Mouse (Mus musculus) hindbrain, embryonic 15.5 days (tissue): Measurements from ENCODE around the gene Psma6. TPM values are rescaled to one million over a fixed set of nuclear protein-coding genes. Genes with fewer than 3 reads are reported as not detected.

ENCODE experiments used
- ATAC-seq: fragments of 200-750 bp; cut with Nextera tagmentation; 2 replicates; pipeline ENCODE4 v1.8.0; 2017; ENCODE audit warnings: low read depth, moderate number of reproducible peaks, moderate TSS enrichment; ENCODE audit not compliant: low FRiP score
- H3K27ac ChIP-seq: fragments of 300-500 bp; sonication (generic); replicated peaks from 2 replicates; pipeline ENCODE4 v1.5.1; 2015; ENCODE audit warnings: mild to moderate bottlenecking, inconsistent platforms
- H3K27me3 ChIP-seq: fragments of 300-500 bp; sonication (generic); 2 replicates; pipeline ENCODE4 v1.6.1; 2015; ENCODE audit warnings: control low read depth, inconsistent platforms
- H3K36me3 ChIP-seq: fragments of 300-500 bp; sonication (generic); 2 replicates; pipeline ENCODE4 v1.6.1; 2015; ENCODE audit warnings: control low read depth, inconsistent platforms
- H3K4me1 ChIP-seq: fragments of 300-500 bp; sonication (generic); replicated peaks from 2 replicates; pipeline ENCODE4 v1.6.1; 2015; ENCODE audit warnings: control low read depth, inconsistent platforms
- H3K4me2 ChIP-seq: fragments of 300-500 bp; sonication (generic); 2 replicates; pipeline ENCODE4 v1.6.1; 2015; ENCODE audit warnings: moderate library complexity, mild to moderate bottlenecking, inconsistent platforms
- H3K4me3 ChIP-seq: fragments of 300-500 bp; sonication (generic); 2 replicates; pipeline ENCODE4 v1.5.1; 2015; ENCODE audit warnings: mild to moderate bottlenecking, inconsistent platforms
- H3K9ac ChIP-seq: fragments of 300-500 bp; sonication (generic); 2 replicates; pipeline ENCODE4 v1.6.1; 2015; ENCODE audit warnings: inconsistent platforms
- H3K9me3 ChIP-seq: fragments of 300-500 bp; sonication (generic); 2 replicates; pipeline ENCODE4 v1.6.1; 2016; ENCODE audit warnings: control low read depth, inconsistent platforms
- WGBS: fragments of 180-500 bp; shearing (Covaris S2); methylation state at CpG from one replicate; pipeline ENCODE4 v1.1.7; 2015; 5-methylcytosine and 5-hydroxymethylcytosine counted together
- polyA plus RNA-seq: library from polyadenylated mRNA; unstranded; fragments of >200 nt; fragmentation: Nextera tagmentation; extraction: Ambion mirVana; gene quantifications from 2 replicates; pipeline ENCODE4 v1.2.1, GENCODE M21; 2015

The Psma6 gene
- polyA plus RNA-seq, 1 experiment from 2014 or later, result 389 TPM

GRCm38 (mm10) chr12:55445583-55445982, 61.6 kb downstream of the Psma6 start:
- H3K4me1 ChIP-seq, result peaks cover 26% of the 10 kb centered on the region
- peak overlapping the region; percentile 83; the same call in 1 of the 2 replicates for H3K27ac ChIP-seq
- no peak for ATAC-seq
- H3K9ac ChIP-seq, result no peak overlapping the region
- no peaks in the 10 kb centered on the region for H3K9me3 ChIP-seq
- H3K36me3 ChIP-seq, result no peaks in the 10 kb centered on the region
- H3K4me3 ChIP-seq, result no peak overlapping the region
- no peak overlapping the region for H3K4me2 ChIP-seq
- H3K27me3 ChIP-seq, result no peaks in the 10 kb centered on the region
- 89% methylated on average over 4 of the region's 4 CpGs for WGBS

GRCm38 (mm10) chr12:55446366-55446745, 62.3 kb downstream of the Psma6 start:
- Histone ChIP-seq H3K36me3 (no peaks in the 10 kb centered on the region), H3K4me2 (no peak overlapping the region), H3K9ac (no peak overlapping the region), H3K4me3 (no peak overlapping the region), H3K9me3 (no peaks in the 10 kb centered on the region), H3K4me1 (peaks cover 26% of the 10 kb centered on the region), H3K27ac (peak overlapping the region; percentile 83), H3K27me3 (no peaks in the 10 kb centered on the region)
- 79% methylated on average over 4 of the region's 4 CpGs for WGBS
- no peak for ATAC-seq

- peak; percentile 92 for ATAC-seq
- Histone ChIP-seq H3K9me3 (no peaks in the 10 kb centered on the region), H3K27me3 (no peaks in the 10 kb centered on the region), H3K4me2 (peak overlapping the region; percentile 21; the same call in 1 of the 2 replicates), H3K27ac (peak overlapping the region; percentile 83), H3K4me3 (no peak overlapping the region), H3K9ac (no peak overlapping the region; the same call in 1 of the 2 replicates), H3K4me1 (peaks cover 26% of the 10 kb centered on the region), H3K36me3 (no peaks in the 10 kb centered on the region)
- 16% methylated on average over 13 of the region's 13 CpGs for WGBS
These were observed 62.8 kb downstream of the Psma6 start for GRCm38 (mm10) chr12:55446746-55447395.

- Histone ChIP-seq H3K27me3 (no peaks in the 10 kb centered on the region), H3K4me1 (peaks cover 26% of the 10 kb centered on the region), H3K4me3 (no peak overlapping the region), H3K36me3 (no peaks in the 10 kb centered on the region), H3K4me2 (no peak overlapping the region), H3K9ac (no peak overlapping the region; the same call in 1 of the 2 replicates), H3K9me3 (no peaks in the 10 kb centered on the region), H3K27ac (peak overlapping the region; percentile 83)
- 70% methylated on average over 11 of the region's 11 CpGs for WGBS
- ATAC-seq, result no peak
These were observed 63.4 kb downstream of the Psma6 start for GRCm38 (mm10) chr12:55447396-55447760.

- Histone ChIP-seq H3K27me3 (no peaks in the 10 kb centered on the region), H3K27ac (no peak overlapping the region), H3K4me2 (no peak overlapping the region), H3K4me1 (peaks cover 18% of the 10 kb centered on the region), H3K4me3 (no peak overlapping the region), H3K9me3 (no peaks in the 10 kb centered on the region), H3K9ac (no peak overlapping the region), H3K36me3 (no peaks in the 10 kb centered on the region)
- WGBS, result 59% methylated on average over 2 of the region's 2 CpGs
- ATAC-seq, result no peak
These were observed 64.4 kb downstream of the Psma6 start for GRCm38 (mm10) chr12:55448457-55448856.

- Histone ChIP-seq H3K27me3 (no peaks in the 10 kb centered on the region), H3K4me1 (peaks cover 17% of the 10 kb centered on the region), H3K4me3 (no peak overlapping the region), H3K4me2 (no peak overlapping the region), H3K9ac (no peak overlapping the region), H3K9me3 (no peaks in the 10 kb centered on the region), H3K36me3 (no peaks in the 10 kb centered on the region), H3K27ac (no peak overlapping the region)
- 100% methylated on average over 2 of the region's 2 CpGs for WGBS
- no peak for ATAC-seq
These were observed 65.0 kb downstream of the Psma6 start for GRCm38 (mm10) chr12:55449048-55449447.

- H3K36me3 ChIP-seq, result no peaks in the 10 kb centered on the region
- no peak overlapping the region for H3K4me2 ChIP-seq
- H3K27ac ChIP-seq, result no peak overlapping the region
- no peak overlapping the region for H3K4me3 ChIP-seq
- H3K9me3 ChIP-seq, result no peaks in the 10 kb centered on the region
- no peak for ATAC-seq
- H3K27me3 ChIP-seq, result no peaks in the 10 kb centered on the region
- H3K9ac ChIP-seq, result no peak overlapping the region
- 67% methylated on average over 16 of the region's 16 CpGs for WGBS
- H3K4me1 ChIP-seq, result peaks cover 17% of the 10 kb centered on the region
These were observed 66.4 kb downstream of the Psma6 start for GRCm38 (mm10) chr12:55450421-55450820.

- H3K9me3 ChIP-seq, result no peaks in the 10 kb centered on the region
- WGBS, result 53% methylated on average over 5 of the region's 5 CpGs
- no peak for ATAC-seq
These were observed 68.8 kb downstream of the Psma6 start for GRCm38 (mm10) chr12:55452839-55453238.

GRCm38 (mm10) chr12:55453924-55454323, 69.9 kb downstream of the Psma6 start:
- no peak overlapping the region for H3K4me3 ChIP-seq
- H3K4me1 ChIP-seq, result no peaks in the 10 kb centered on the region
- WGBS, result 75% methylated on average over 4 of the region's 4 CpGs
- no peak for ATAC-seq
- H3K36me3 ChIP-seq, result no peaks in the 10 kb centered on the region
- H3K27me3 ChIP-seq, result no peaks in the 10 kb centered on the region
- H3K4me2 ChIP-seq, result no peak overlapping the region
- no peak overlapping the region for H3K27ac ChIP-seq
- no peaks in the 10 kb centered on the region for H3K9me3 ChIP-seq
- no peak overlapping the region for H3K9ac ChIP-seq

More at GRCm38 (mm10) chr12:55452839-55453238, 68.8 kb downstream of the Psma6 start:
- no peak overlapping the region for H3K4me3 ChIP-seq
- H3K27me3 ChIP-seq, result no peaks in the 10 kb centered on the region
- H3K27ac ChIP-seq, result no peak overlapping the region
- no peak overlapping the region for H3K9ac ChIP-seq
- H3K4me2 ChIP-seq, result no peak overlapping the region
- no peaks in the 10 kb centered on the region for H3K36me3 ChIP-seq
- H3K4me1 ChIP-seq, result no peaks in the 10 kb centered on the region

- no peaks in the 10 kb centered on the region for H3K27me3 ChIP-seq
- H3K36me3 ChIP-seq, result no peaks in the 10 kb centered on the region
- no peaks in the 10 kb centered on the region for H3K9me3 ChIP-seq
- no peak overlapping the region for H3K27ac ChIP-seq
- no peak overlapping the region for H3K4me2 ChIP-seq
- no peak for ATAC-seq
- 69% methylated on average over 10 of the region's 10 CpGs for WGBS
- H3K9ac ChIP-seq, result no peak overlapping the region
- no peaks in the 10 kb centered on the region for H3K4me1 ChIP-seq
- no peak overlapping the region for H3K4me3 ChIP-seq
These were observed 71.2 kb downstream of the Psma6 start for GRCm38 (mm10) chr12:55455206-55455605.

- ATAC-seq, result no peak
- H3K9me3 ChIP-seq, result no peaks in the 10 kb centered on the region
- 66% methylated on average over 3 of the region's 3 CpGs for whole genome bisulfite sequencing
- H3K9ac ChIP-seq, result no peak overlapping the region
- H3K4me3 ChIP-seq, result no peak overlapping the region
- H3K4me2 ChIP-seq, result no peak overlapping the region
- no peaks in the 10 kb centered on the region for H3K36me3 ChIP-seq
- no peaks in the 10 kb centered on the region for H3K27me3 ChIP-seq
- no peak overlapping the region for H3K27ac ChIP-seq
- H3K4me1 ChIP-seq, result no peaks in the 10 kb centered on the region
These were observed 72.1 kb downstream of the Psma6 start for GRCm38 (mm10) chr12:55456136-55456535.

GRCm38 (mm10) chr12:55456893-55457292, 72.9 kb downstream of the Psma6 start:
- no peak overlapping the region for H3K4me2 ChIP-seq
- no peak overlapping the region for H3K9ac ChIP-seq
- H3K4me3 ChIP-seq, result no peak overlapping the region
- H3K27ac ChIP-seq, result no peak overlapping the region
- H3K9me3 ChIP-seq, result no peaks in the 10 kb centered on the region
- WGBS, result 90% methylated on average over 5 of the region's 5 CpGs
- H3K4me1 ChIP-seq, result peaks cover 5% of the 10 kb centered on the region; the same call in 1 of the 2 replicates
- no peak for ATAC-seq
- no peaks in the 10 kb centered on the region for H3K36me3 ChIP-seq
- H3K27me3 ChIP-seq, result no peaks in the 10 kb centered on the region

- Histone ChIP-seq H3K27me3 (no peaks in the 10 kb centered on the region), H3K27ac (no peak overlapping the region), H3K9me3 (no peaks in the 10 kb centered on the region), H3K4me3 (no peak overlapping the region), H3K4me1 (peaks cover 21% of the 10 kb centered on the region), H3K36me3 (no peaks in the 10 kb centered on the region), H3K9ac (no peak overlapping the region), H3K4me2 (no peak overlapping the region)
- no peak for ATAC-seq
- WGBS, result 85% methylated on average over 8 of the region's 8 CpGs
These were observed 75.7 kb downstream of the Psma6 start for GRCm38 (mm10) chr12:55459739-55460138.
